Mouse (Mus musculus) myocyte (in vitro differentiated cells): ENCODE data around the gene Hbb-bh1.

Experiments used
- POLR2A ChIP-seq: IDR thresholded peaks from one replicate; pipeline ENCODE4 v1.6.1; 2011; ENCODE audit warnings: low read depth, mild to moderate bottlenecking, control low read depth, moderate library complexity; ENCODE audit not compliant: insufficient read length
- POLR2AphosphoS2 ChIP-seq: IDR thresholded peaks from one replicate; pipeline ENCODE4 v1.6.1; 2011; ENCODE audit warnings: low read depth, control low read depth; ENCODE audit not compliant: insufficient read length
- SRF ChIP-seq: IDR thresholded peaks from one replicate; pipeline ENCODE4 v1.6.1; 2011; ENCODE audit warnings: low read depth; ENCODE audit not compliant: control insufficient read depth, insufficient read length
- USF1 ChIP-seq: IDR thresholded peaks from one replicate; pipeline ENCODE4 v1.6.1; 2011; ENCODE audit warnings: low read depth, mild to moderate bottlenecking, control low read depth, moderate library complexity

GRCm38 (mm10) chr7:103853090-103853489 is 10.1 kb upstream of the Hbb-bh1 start, which contains the start of gene Hbb-y:
- TF ChIP-seq USF1 (no peak), POLR2A (no peak), POLR2AphosphoS2 (no peak), SRF (no peak)
